Mouse (Mus musculus) ES-Bruce4 (cell line): ENCODE data around the gene Ccl12. TPM values are rescaled to one million over a fixed set of nuclear protein-coding genes. Genes with fewer than 3 reads are reported as not detected.

Source experiments
- H3K27ac ChIP-seq: 2 replicates; pipeline ENCODE4 v1.5.1; 2012; ENCODE audit warnings: low read length, inconsistent platforms; ENCODE audit not compliant: insufficient read depth
- H3K27me3 ChIP-seq: 2 replicates; pipeline ENCODE4 v1.6.1; 2012; ENCODE audit warnings: mild to moderate bottlenecking, low read length, inconsistent platforms; ENCODE audit not compliant: control insufficient read depth, poor library complexity, insufficient read depth, severe bottlenecking
- H3K36me3 ChIP-seq: 2 replicates; pipeline ENCODE4 v1.6.1; 2012; ENCODE audit warnings: inconsistent platforms, mild to moderate bottlenecking, low read length, moderate library complexity; ENCODE audit not compliant: control insufficient read depth, poor library complexity, insufficient read depth, severe bottlenecking
- H3K4me1 ChIP-seq: one replicate; pipeline ENCODE4 v1.8.1; 2011; ENCODE audit warnings: low read length; ENCODE audit not compliant: control insufficient read depth, insufficient read depth
- H3K4me3 ChIP-seq: 2 replicates; pipeline ENCODE4 v1.5.1; 2011; ENCODE audit warnings: low read depth, mild to moderate bottlenecking, low read length
- H3K9ac ChIP-seq: 2 replicates; pipeline ENCODE4 v1.6.1; 2012; ENCODE audit warnings: low read depth, mild to moderate bottlenecking, inconsistent platforms; ENCODE audit not compliant: poor library complexity, severe bottlenecking
- H3K9me3 ChIP-seq: replicated peaks from 2 replicates; pipeline ENCODE4 v1.6.1; 2012; ENCODE audit warnings: mild to moderate bottlenecking, low read length, inconsistent platforms; ENCODE audit not compliant: control insufficient read depth, poor library complexity, insufficient read depth, severe bottlenecking
- CTCF ChIP-seq: IDR thresholded peaks from one replicate; pipeline ENCODE4 v1.8.1; 2011; ENCODE audit warnings: low read depth, low read length
- EP300 ChIP-seq: IDR thresholded peaks from 2 replicates; pipeline ENCODE4 v1.6.1; 2011; ENCODE audit warnings: low read depth, low read length; ENCODE audit not compliant: insufficient read depth
- POLR2A ChIP-seq: IDR thresholded peaks from one replicate; pipeline ENCODE4 v1.8.1; 2011; ENCODE audit warnings: low read length; ENCODE audit not compliant: insufficient read depth
- polyA plus RNA-seq: library from polyadenylated mRNA; stranded (reverse); fragments of >200 nt; gene quantifications from 2 replicates; pipeline ENCODE4 v1.2.4, GENCODE M21; 2011; ENCODE audit warnings: low read depth; ENCODE audit not compliant: missing spikeins, insufficient read depth, insufficient read length

Gene Ccl12
- polyA plus RNA-seq, 1 experiment, result not detected

DNA sequence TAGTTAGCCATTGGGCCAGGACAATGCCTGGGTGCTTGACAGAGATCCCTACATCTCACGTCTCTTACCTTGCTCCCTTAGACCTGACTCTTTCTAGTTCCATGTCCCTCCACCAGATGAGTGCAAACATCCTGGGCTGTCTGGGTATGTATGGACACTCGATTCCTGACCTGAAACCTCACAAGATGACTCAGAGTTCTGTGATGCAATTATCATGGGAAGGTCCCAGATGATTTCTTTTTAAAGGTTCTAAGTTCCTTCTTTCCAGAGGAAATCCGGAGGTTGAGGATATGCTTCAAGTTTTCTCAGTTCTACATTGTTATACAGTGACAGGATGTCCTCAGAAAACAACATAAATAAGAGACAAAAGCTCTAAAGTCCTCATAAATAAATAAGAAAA is 20.8 kb upstream of the Ccl12 start:
- Histone ChIP-seq H3K4me1 (no peaks in the 10 kb centered on the region), H3K27me3 (no peaks in the 10 kb centered on the region), H3K27ac (no peak overlapping the region), H3K9me3 (no peaks in the 10 kb centered on the region), H3K4me3 (no peak overlapping the region), H3K36me3 (no peaks in the 10 kb centered on the region), H3K9ac (no peak overlapping the region)
- no peak for TF ChIP-seq CTCF
- no peak for TF ChIP-seq EP300
- TF ChIP-seq POLR2A, result no peak

DNA sequence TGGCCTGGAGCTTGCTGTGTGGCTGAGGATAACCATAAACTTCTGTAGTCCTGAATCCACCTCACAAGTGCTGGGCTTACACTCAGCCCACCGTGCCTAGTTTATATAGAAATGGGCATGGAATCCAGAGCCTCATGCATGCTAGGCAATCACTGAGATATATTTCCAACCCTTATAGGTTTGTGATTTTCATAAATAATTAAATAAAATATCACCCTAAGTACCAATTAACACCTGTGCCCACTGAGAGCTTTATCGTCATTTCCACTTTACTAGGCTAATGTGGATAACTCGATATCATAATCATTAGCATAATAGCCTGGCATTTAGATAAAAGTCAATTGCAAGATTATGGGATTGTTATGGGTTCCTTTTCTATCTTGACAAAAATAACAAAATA is 17.3 kb upstream of the Ccl12 start:
- Histone ChIP-seq H3K4me1 (no peaks in the 10 kb centered on the region), H3K9ac (no peak overlapping the region), H3K27me3 (no peaks in the 10 kb centered on the region), H3K4me3 (no peak overlapping the region), H3K27ac (no peak overlapping the region), H3K9me3 (no peaks in the 10 kb centered on the region), H3K36me3 (no peaks in the 10 kb centered on the region)
- TF ChIP-seq POLR2A (no peak), EP300 (no peak), CTCF (no peak)

DNA sequence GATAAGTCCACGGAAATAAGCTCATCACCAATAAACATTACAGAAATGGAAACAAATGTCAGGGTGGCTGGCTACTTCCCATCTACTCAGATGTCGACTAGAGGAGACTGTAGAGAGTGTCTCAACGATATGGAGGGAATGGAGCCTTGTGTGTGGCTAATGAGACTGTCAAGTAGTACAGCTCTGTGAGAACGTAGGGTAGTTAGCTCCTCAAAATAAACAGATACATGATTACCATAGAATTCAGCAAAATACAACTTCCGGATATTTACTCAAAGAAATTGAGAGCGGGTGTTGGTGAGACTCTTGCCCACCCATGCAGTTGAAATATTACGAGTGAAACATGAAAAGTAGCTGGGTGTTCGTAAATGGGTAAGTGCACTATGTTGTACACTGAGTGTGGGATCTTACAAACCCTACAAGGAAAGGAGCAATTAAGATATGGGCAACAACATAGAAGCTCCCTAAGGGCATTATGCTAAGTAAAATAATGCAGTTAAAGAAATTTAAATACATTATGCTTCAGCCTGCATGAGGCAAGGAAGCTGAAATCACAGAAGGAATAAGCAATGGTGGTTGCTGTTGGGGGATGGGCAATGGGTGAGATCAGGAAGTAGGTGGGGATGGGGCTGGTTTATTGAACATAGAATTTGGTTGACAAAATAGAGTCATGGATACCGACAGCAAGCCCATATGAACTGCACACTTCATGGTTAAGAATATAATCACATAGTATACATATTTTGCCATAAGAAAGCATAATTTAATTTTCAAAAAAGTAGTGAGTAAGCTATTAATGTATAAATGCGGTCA is 1.9 kb upstream of the Ccl12 start:
- no peak overlapping the region for H3K9ac ChIP-seq
- no peaks in the 10 kb centered on the region for H3K27me3 ChIP-seq
- no peaks in the 10 kb centered on the region for H3K9me3 ChIP-seq
- TF ChIP-seq POLR2A, result no peak
- no peak for TF ChIP-seq EP300
- TF ChIP-seq CTCF, result no peak
- no peak overlapping the region for H3K27ac ChIP-seq
- no peak overlapping the region for H3K4me3 ChIP-seq
- no peaks in the 10 kb centered on the region for H3K4me1 ChIP-seq
- no peaks in the 10 kb centered on the region for H3K36me3 ChIP-seq

DNA sequence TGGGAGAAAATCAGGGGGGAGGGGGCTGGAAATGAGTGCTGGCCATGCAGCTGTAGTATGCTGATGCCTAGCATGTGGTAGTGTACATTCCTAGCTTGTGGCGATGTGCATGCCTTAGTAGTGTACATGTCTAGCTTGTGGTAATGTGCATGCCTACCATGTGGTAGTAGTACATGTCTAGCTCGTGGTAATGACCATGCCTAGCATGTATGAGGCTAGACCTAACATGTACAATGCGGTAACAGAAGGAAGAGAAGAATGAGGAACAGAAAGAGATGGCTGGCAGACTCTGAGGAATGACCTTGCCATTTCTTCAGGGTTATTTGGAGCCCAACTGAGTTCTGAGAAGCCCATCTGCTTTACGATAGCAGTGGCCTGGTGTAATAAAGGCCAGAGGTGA is 558 bp upstream of the Ccl12 start:
- Histone ChIP-seq H3K9ac (no peak overlapping the region), H3K36me3 (no peaks in the 10 kb centered on the region), H3K4me1 (no peaks in the 10 kb centered on the region), H3K27me3 (no peaks in the 10 kb centered on the region), H3K4me3 (no peak overlapping the region), H3K27ac (no peak overlapping the region), H3K9me3 (no peaks in the 10 kb centered on the region)
- no peak for TF ChIP-seq CTCF
- no peak for TF ChIP-seq POLR2A
- TF ChIP-seq EP300, result no peak

DNA sequence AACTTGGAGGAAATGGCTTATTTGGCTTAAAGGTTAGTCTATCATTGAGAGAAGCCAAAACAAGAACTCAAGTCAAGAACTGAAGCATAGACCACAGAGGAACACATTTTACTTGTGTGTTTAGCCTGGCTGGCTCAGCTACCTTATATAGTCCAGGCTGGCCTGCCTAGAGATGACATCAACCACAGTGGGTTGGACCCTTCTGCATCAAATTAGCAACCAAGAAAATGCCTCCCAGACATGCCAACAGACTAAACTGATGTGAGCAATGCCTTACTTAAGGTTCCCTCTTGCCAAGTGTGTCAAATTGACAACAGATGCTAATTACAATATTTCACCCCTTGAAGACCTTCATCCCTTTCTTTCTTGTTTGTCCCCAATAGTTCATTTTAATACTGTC is 8.0 kb downstream of the Ccl12 start:
- no peak overlapping the region for H3K27ac ChIP-seq
- no peak overlapping the region for H3K9ac ChIP-seq
- no peaks in the 10 kb centered on the region for H3K4me1 ChIP-seq
- H3K4me3 ChIP-seq, result no peak overlapping the region
- no peaks in the 10 kb centered on the region for H3K27me3 ChIP-seq
- no peaks in the 10 kb centered on the region for H3K36me3 ChIP-seq
- H3K9me3 ChIP-seq, result 0 out of 2 replicates have a peak, but pooled peaks cover 4% of the 10 kb centered on the region
- TF ChIP-seq POLR2A, result no peak
- TF ChIP-seq CTCF, result no peak
- TF ChIP-seq EP300, result no peak

DNA sequence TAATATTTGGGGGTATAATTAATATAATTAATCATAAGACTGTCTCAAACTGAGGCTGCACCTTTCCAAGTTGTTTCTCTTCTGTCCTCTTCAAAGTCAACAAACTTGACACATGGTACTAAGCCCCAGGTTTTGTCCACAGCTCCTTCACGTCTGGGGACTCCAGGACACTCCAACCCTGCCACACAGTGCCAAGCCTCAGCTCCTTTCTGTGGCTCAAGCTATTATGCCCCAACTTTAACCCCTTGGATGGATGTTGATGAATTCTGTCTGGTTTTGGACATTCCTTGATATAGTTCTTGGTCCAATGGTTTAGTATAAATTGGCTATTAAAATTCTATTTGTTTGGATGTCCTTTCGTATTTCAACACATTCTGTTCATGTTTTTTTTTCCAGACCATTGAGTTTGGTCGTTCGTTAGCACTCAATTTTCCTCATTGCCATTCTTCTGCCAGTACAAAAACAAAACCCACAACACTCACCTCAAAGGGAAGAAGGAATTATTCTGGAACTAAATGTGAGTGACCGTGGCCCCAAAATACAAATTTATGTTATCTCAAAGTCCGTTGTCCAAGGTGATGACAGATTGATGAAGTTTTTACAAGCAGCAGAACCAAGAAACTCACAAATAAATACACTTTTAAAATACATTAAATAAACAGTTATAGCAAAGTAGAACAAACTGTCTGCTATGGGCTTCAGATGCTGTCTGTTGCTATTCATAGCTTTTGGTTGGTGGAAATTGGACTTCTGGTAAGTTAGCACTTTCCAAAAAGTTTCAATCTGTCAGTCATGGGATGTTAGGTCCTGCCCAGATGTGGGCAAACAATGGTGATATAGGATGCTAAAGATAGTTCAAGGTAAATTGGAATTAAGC is 9.0 kb downstream of the Ccl12 start:
- TF ChIP-seq POLR2A (no peak), EP300 (no peak), CTCF (no peak)
- H3K9ac ChIP-seq, result no peak overlapping the region
- H3K36me3 ChIP-seq, result no peaks in the 10 kb centered on the region
- H3K27me3 ChIP-seq, result no peaks in the 10 kb centered on the region
- H3K4me1 ChIP-seq, result no peaks in the 10 kb centered on the region
- no peak overlapping the region for H3K4me3 ChIP-seq
- H3K9me3 ChIP-seq, result 0 out of 2 replicates have a peak, but pooled peaks cover 4% of the 10 kb centered on the region
- no peak overlapping the region for H3K27ac ChIP-seq
